Mouse (Mus musculus) bone marrow, adult 2 months (tissue): ENCODE data around the gene Nfic.

Experiments
- CTCF ChIP-seq: fragments of 200-500 bp; IDR thresholded peaks from 2 replicates; pipeline ENCODE4 v1.5.1; 2011; ENCODE audit warnings: low read length, control low read depth; ENCODE audit not compliant: control insufficient read depth, insufficient read depth
- POLR2A ChIP-seq: fragments of 200-500 bp; IDR thresholded peaks from 2 replicates; pipeline ENCODE4 v1.6.1; 2011; ENCODE audit warnings: low read depth, mild to moderate bottlenecking, control low read depth, low read length, borderline replicate concordance; ENCODE audit not compliant: control insufficient read depth

DNA sequence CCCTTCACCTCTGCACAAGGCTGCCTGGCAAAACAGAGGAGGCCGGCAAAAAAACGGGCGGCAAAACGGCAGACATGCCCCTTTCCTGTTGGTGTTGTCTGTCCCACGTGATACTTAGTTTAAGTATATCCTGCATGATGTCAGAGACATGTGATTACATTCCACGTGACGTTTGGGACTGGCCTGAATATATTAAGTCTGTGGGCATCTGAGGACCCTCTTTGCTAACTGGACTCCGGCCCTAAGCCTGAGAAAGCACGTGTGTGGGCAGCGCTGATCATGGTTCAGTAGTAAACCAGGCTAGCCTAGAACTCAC is 54.3 kb downstream of the Nfic start:
- TF ChIP-seq CTCF (no peak), POLR2A (no peak)
